Mouse (Mus musculus) ES-E14 (cell line): ENCODE data around the gene Gm15093. TPM values are rescaled to one million over a fixed set of nuclear protein-coding genes. Genes with fewer than 3 reads are reported as not detected.
"Not testable (repeated sequence)": the region's sequence is repeated elsewhere in the genome, so short reads cannot be mapped to it uniquely, and the experiment has no call there.

Source experiments
- DNase-seq: peaks from one replicate; pipeline ENCODE4 v3.0.0-alpha.2; 2013; ENCODE audit warnings: low read depth, low spot score
- H3K27ac ChIP-seq: 2 replicates; pipeline ENCODE4 v1.5.1; 2012; ENCODE audit warnings: low read depth, mild to moderate bottlenecking, low read length, moderate library complexity, mixed read lengths; ENCODE audit not compliant: poor library complexity, insufficient read depth, severe bottlenecking
- H3K36me3 ChIP-seq: 2 replicates; pipeline ENCODE4 v1.6.1; 2012; ENCODE audit warnings: mild to moderate bottlenecking, low read length, moderate library complexity, mixed read lengths; ENCODE audit not compliant: control insufficient read depth, poor library complexity, insufficient read depth, severe bottlenecking
- H3K4me1 ChIP-seq, 2 experiments: fragments of 150-350 bp in 1 of 2; sonication (generic) in 1 of 2; 2 replicates each; pipeline ENCODE4 v1.6.1; 2012; ENCODE audit warnings: low read length in 2 of 2, mild to moderate bottlenecking in 1 of 2, mixed read lengths in 1 of 2; ENCODE audit not compliant: control insufficient read depth in 2 of 2, insufficient read depth in 2 of 2, poor library complexity in 1 of 2
- H3K4me3 ChIP-seq, 2 experiments: fragments of 150-350 bp in 1 of 2; sonication (generic) in 1 of 2; 2 replicates each; pipeline ENCODE4 v1.5.1; 2012; ENCODE audit warnings: low read length in 2 of 2, low read depth in 1 of 2, mild to moderate bottlenecking in 1 of 2, mixed read lengths in 1 of 2; ENCODE audit not compliant: insufficient read depth in 1 of 2, poor library complexity in 1 of 2, severe bottlenecking in 1 of 2
- H3K9ac ChIP-seq: 2 replicates; pipeline ENCODE4 v1.6.1; 2012; ENCODE audit warnings: low read depth, mild to moderate bottlenecking, low read length, mixed read lengths; ENCODE audit not compliant: poor library complexity, insufficient read depth, severe bottlenecking
- H3K9me3 ChIP-seq: fragments of 150-350 bp; sonication (generic); 2 replicates; pipeline ENCODE4 v1.6.1; 2012; ENCODE audit warnings: low read depth, mild to moderate bottlenecking, low read length; ENCODE audit not compliant: control insufficient read depth, insufficient read depth
- in situ Hi-C, 2 experiments: fragments of 600-800 bp; cut with MboI; formaldehyde crosslinking; loops; one replicate each; pipeline ENCODE4 v1.15.1; 2025; ENCODE audit warnings: low sequenced_read_pairs in 2 of 2, inconsistent platforms in 1 of 2; ENCODE audit not compliant: unreplicated experiment in 2 of 2
- total RNA-seq: library from RNA; depleted of rRNA; stranded (reverse); fragments of 300-350 nt; gene quantifications from 2 replicates; pipeline ENCODE4 v1.2.3, GENCODE M21; 2012; rRNA removed

Gm15093 gene
- not detected in 2 replicates for total RNA-seq

GRCm38 (mm10) chrX:149272077-149272476 is at the start of gene Gm15093:
Gene Gm15093 (plus strand): TSS chrX:149272377.
- H3K27ac ChIP-seq, DNase-seq, H3K36me3 ChIP-seq, H3K4me1 ChIP-seq, H3K9ac ChIP-seq, H3K9me3 ChIP-seq, H3K4me3 ChIP-seq, in situ Hi-C loops: not testable (repeated sequence)

Other genes with a start within 250 kb of the Gm15093 start
- 0.27 TPM in 1 of 2 replicates, not detected in the other for gene Ott, start 198.1 kb upstream of the Gm15093 start, total RNA-seq
- gene Gm15085, start 175.2 kb downstream of the Gm15093 start, total RNA-seq: 0.09 TPM in 1 of 2 replicates, not detected in the other